Mouse (Mus musculus) left cerebral cortex, postnatal 25 days (tissue): ENCODE measurements around the gene Srgap3. TPM values are rescaled to one million over a fixed set of nuclear protein-coding genes. Genes with fewer than 3 reads are reported as not detected.
A peak's percentile ranks its signal among the peaks of the same experiment; 100 is the strongest.

Source experiments
- DNase-seq, 2 experiments: peaks; one replicate each; pipeline ENCODE4 v3.0.0; 2022; ENCODE audit warnings: low spot score in 2 of 2, mixed read lengths in 1 of 2
- intact Hi-C: fragments of 180-260 bp; cut with DNase I; formaldehyde crosslinking; loops from one replicate; pipeline ENCODE4 v1.15.1; 2025
- total RNA-seq, 2 experiments: library from RNA; stranded (reverse); gene quantifications; 2 replicates each; pipeline ENCODE4 v1.2.3; 2021

Srgap3 gene
- total RNA-seq, 2 experiments from 2014 or later = 204 to 206 TPM

- no peak for DNase-seq
- intact Hi-C loops = loop anchor here (1.0 kb wide), 1 partner anchor 50 kb away; no protein-coding TSS in a partner anchor
Observed at GRCm38 (mm10) chr6:112951254-112951653, 4.2 kb upstream of the Srgap3 start.

- DNase-seq = no peak
- intact Hi-C loops = loop anchor here (1.0 kb wide), 1 partner anchor 51 kb away; no protein-coding TSS in a partner anchor
Observed at GRCm38 (mm10) chr6:112950205-112951110, 3.4 kb upstream of the Srgap3 start.

- intact Hi-C loops = loop anchor here (5.0 kb wide), 5 partner anchors 67 to 222 kb away; no protein-coding TSS in a partner anchor
- DNase-seq = no peak
Observed at GRCm38 (mm10) chr6:112949220-112949619, 2.2 kb upstream of the Srgap3 start.

- intact Hi-C loops = loop anchor here (5.0 kb wide), 5 partner anchors 66 to 221 kb away; no protein-coding TSS in a partner anchor
- DNase-seq = no peak
Observed at GRCm38 (mm10) chr6:112948416-112948815, 1.4 kb upstream of the Srgap3 start.

- peak in 1 of 2 experiments; percentile 44 for DNase-seq
- intact Hi-C loops = loop anchor here (2.0 to 5.0 kb wide), 6 partner anchors 55 to 219 kb away; no protein-coding TSS in a partner anchor
Observed at GRCm38 (mm10) chr6:112946021-112946811, 850 bp downstream of the Srgap3 start.

- intact Hi-C loops = loop anchor here (2.0 to 5.0 kb wide), 6 partner anchors 16 to 218 kb away; no protein-coding TSS in a partner anchor
- peak; percentile 47 to 64 for DNase-seq
Observed at GRCm38 (mm10) chr6:112945181-112945751, 1.8 kb downstream of the Srgap3 start.

- intact Hi-C loops = loop anchor here (2.0 kb wide), 1 partner anchor 15 kb away; no protein-coding TSS in a partner anchor
- DNase-seq = no peak
Observed at GRCm38 (mm10) chr6:112943596-112944245, 3.3 kb downstream of the Srgap3 start.

- no peak for DNase-seq
- intact Hi-C loops = no loop called here
Observed at GRCm38 (mm10) chr6:112939281-112939680, 7.8 kb downstream of the Srgap3 start.

GRCm38 (mm10) chr6:112937791-112938190, 9.3 kb downstream of the Srgap3 start:
- DNase-seq = no peak

GRCm38 (mm10) chr6:112934501-112934900, 12.6 kb downstream of the Srgap3 start:
- DNase-seq = no peak
- intact Hi-C loops = no loop called here

More at GRCm38 (mm10) chr6:112937791-112938190, 9.3 kb downstream of the Srgap3 start:
- intact Hi-C loops = no loop called here

- DNase-seq = no peak
Observed at GRCm38 (mm10) chr6:112932611-112933010, 14.5 kb downstream of the Srgap3 start.

GRCm38 (mm10) chr6:112930011-112930451, 17.0 kb downstream of the Srgap3 start:
- DNase-seq = peak in 1 of 2 experiments; percentile 60
- intact Hi-C loops = no loop called here

More at GRCm38 (mm10) chr6:112932611-112933010, 14.5 kb downstream of the Srgap3 start:
- intact Hi-C loops = no loop called here

- peak; percentile 42 to 84 for DNase-seq
- intact Hi-C loops = loop anchor here (2.0 to 5.0 kb wide), 3 partner anchors 15 to 107 kb away; no protein-coding TSS in a partner anchor
Observed at GRCm38 (mm10) chr6:112929291-112929984, 17.6 kb downstream of the Srgap3 start.

GRCm38 (mm10) chr6:112928841-112929240, 18.2 kb downstream of the Srgap3 start:
- intact Hi-C loops = loop anchor here (2.0 to 5.0 kb wide), 3 partner anchors 16 to 107 kb away; no protein-coding TSS in a partner anchor
- no peak for DNase-seq

- intact Hi-C loops = loop anchor here (5.0 kb wide), 2 partner anchors 45 to 105 kb away; no protein-coding TSS in a partner anchor
Observed at GRCm38 (mm10) chr6:112927341-112927740, 19.7 kb downstream of the Srgap3 start.

GRCm38 (mm10) chr6:112926011-112926410, 21.1 kb downstream of the Srgap3 start:
- intact Hi-C loops = loop anchor here (5.0 kb wide), 2 partner anchors 44 to 104 kb away; no protein-coding TSS in a partner anchor
- DNase-seq = peak in 1 of 2 experiments; percentile 70

More at GRCm38 (mm10) chr6:112927341-112927740, 19.7 kb downstream of the Srgap3 start:
- peak in 1 of 2 experiments; percentile 34 for DNase-seq

GRCm38 (mm10) chr6:112925234-112925975, 21.7 kb downstream of the Srgap3 start:
- intact Hi-C loops = loop anchor here (5.0 kb wide), 2 partner anchors 43 to 103 kb away; no protein-coding TSS in a partner anchor
- DNase-seq = peak in 1 of 2 experiments; percentile 88
